Mouse (Mus musculus) midbrain, embryonic 12.5 days (tissue): Measurements from ENCODE around the gene H2afz. TPM values are rescaled to one million over a fixed set of nuclear protein-coding genes. Genes with fewer than 3 reads are reported as not detected.
"Not testable (repeated sequence)": the region's sequence is repeated elsewhere in the genome, so short reads cannot be mapped to it uniquely, and the experiment has no call there.

Experiments
- ATAC-seq: fragments of 200-750 bp; cut with Nextera tagmentation; 2 replicates; pipeline ENCODE4 v1.8.0; 2017; ENCODE audit warnings: low read depth, moderate TSS enrichment, moderate library complexity; ENCODE audit not compliant: low FRiP score
- H3K27ac ChIP-seq: fragments of 300-500 bp; sonication (generic); replicated peaks from 2 replicates; pipeline ENCODE4 v1.5.1; 2016; ENCODE audit warnings: mild to moderate bottlenecking
- H3K27me3 ChIP-seq: fragments of 300-500 bp; sonication (generic); 2 replicates; pipeline ENCODE4 v1.6.1; 2016; ENCODE audit warnings: mild to moderate bottlenecking
- H3K36me3 ChIP-seq: fragments of 300-500 bp; sonication (generic); 2 replicates; pipeline ENCODE4 v1.6.1; 2016
- H3K4me1 ChIP-seq: fragments of 300-500 bp; sonication (generic); 2 replicates; pipeline ENCODE4 v1.6.1; 2016
- H3K4me2 ChIP-seq: fragments of 300-500 bp; sonication (generic); replicated peaks from 2 replicates; pipeline ENCODE4 v1.6.1; 2016; ENCODE audit warnings: mild to moderate bottlenecking, moderate library complexity
- H3K4me3 ChIP-seq: fragments of 300-500 bp; sonication (generic); 2 replicates; pipeline ENCODE4 v1.5.1; 2016; ENCODE audit warnings: mild to moderate bottlenecking
- H3K9ac ChIP-seq: fragments of 300-500 bp; sonication (generic); replicated peaks from 2 replicates; pipeline ENCODE4 v1.6.1; 2016; ENCODE audit warnings: mild to moderate bottlenecking, moderate library complexity
- H3K9me3 ChIP-seq: fragments of 300-500 bp; sonication (generic); 2 replicates; pipeline ENCODE4 v1.6.1; 2016; ENCODE audit warnings: mild to moderate bottlenecking
- WGBS: fragments of 180-500 bp; shearing (Covaris S2); methylation state at CpG from one replicate; pipeline ENCODE4 v1.1.7; 2016; 5-methylcytosine and 5-hydroxymethylcytosine counted together
- polyA plus RNA-seq: library from polyadenylated mRNA; unstranded; fragments of >200 nt; fragmentation: Nextera tagmentation; extraction: Ambion mirVana; gene quantifications from 2 replicates; pipeline ENCODE4 v1.2.1, GENCODE M21; 2016

Gene H2afz
- polyA plus RNA-seq, 1 experiment from 2014 or later = 2,593 TPM

- ATAC-seq = no peak
- H3K36me3 ChIP-seq = peaks cover 21% of the 10 kb centered on the region
- no peak overlapping the region for H3K4me2 ChIP-seq
- H3K27ac ChIP-seq = no peak overlapping the region
- no peaks in the 10 kb centered on the region for H3K4me1 ChIP-seq
- H3K27me3 ChIP-seq = no peaks in the 10 kb centered on the region
- 74% methylated on average over 4 of the region's 4 CpGs for WGBS
- 0 out of 2 replicates have a peak, but pooled peaks cover 3% of the 10 kb centered on the region for H3K9me3 ChIP-seq
- no peak overlapping the region for H3K9ac ChIP-seq
- H3K4me3 ChIP-seq = no peak overlapping the region
Measured at GRCm38 (mm10) chr3:137893789-137894188, 29.5 kb downstream of the H2afz start.

DNA sequence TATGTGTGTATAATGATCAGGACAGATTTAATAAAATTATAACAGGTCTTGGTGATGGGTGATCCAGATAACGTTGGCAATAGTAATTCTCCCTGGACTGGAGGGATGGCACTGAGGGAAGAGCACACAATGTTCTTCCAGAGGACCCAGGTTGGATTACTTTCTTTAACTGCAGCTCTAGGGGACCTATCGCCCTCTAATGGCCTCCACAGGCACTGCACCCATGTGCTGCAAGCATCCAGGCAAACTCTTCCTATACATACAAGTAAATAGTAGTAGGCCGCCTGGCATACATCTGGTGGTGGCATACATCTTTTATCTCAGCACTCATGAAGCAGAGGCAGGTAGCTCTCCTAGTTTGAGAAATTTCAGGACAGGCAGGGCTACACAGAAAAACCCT lies 30.9 kb downstream of the H2afz start:
- Histone ChIP-seq H3K27ac (no peak overlapping the region), H3K27me3 (no peaks in the 10 kb centered on the region), H3K9ac (no peak overlapping the region), H3K4me1 (no peaks in the 10 kb centered on the region), H3K36me3 (peaks cover 11% of the 10 kb centered on the region), H3K9me3 (no peaks in the 10 kb centered on the region), H3K4me2 (no peak overlapping the region), H3K4me3 (no peak overlapping the region)
- WGBS = 88% methylated on average over 3 of the region's 3 CpGs
- ATAC-seq = no peak

- Histone ChIP-seq H3K27me3 (no peaks in the 10 kb centered on the region), H3K36me3 (peaks cover 11% of the 10 kb centered on the region), H3K27ac (no peak overlapping the region), H3K9me3 (no peaks in the 10 kb centered on the region), H3K4me3 (no peak overlapping the region), H3K4me2 (no peak overlapping the region), H3K9ac (no peak overlapping the region), H3K4me1 (no peaks in the 10 kb centered on the region)
- no peak for ATAC-seq
- WGBS = 81% methylated on average over 4 of the region's 4 CpGs
Measured at GRCm38 (mm10) chr3:137896386-137896785, 32.1 kb downstream of the H2afz start.

- Histone ChIP-seq H3K9me3 (no peaks in the 10 kb centered on the region), H3K27me3 (no peaks in the 10 kb centered on the region), H3K4me1 (no peaks in the 10 kb centered on the region), H3K4me2 (no peak overlapping the region), H3K9ac (no peak overlapping the region), H3K36me3 (peaks cover 11% of the 10 kb centered on the region), H3K4me3 (no peak overlapping the region), H3K27ac (no peak overlapping the region)
- ATAC-seq = no peak
- WGBS = 94% methylated on average over 3 of the region's 3 CpGs
Measured at GRCm38 (mm10) chr3:137896867-137897266, 32.6 kb downstream of the H2afz start.

- Histone ChIP-seq H3K9ac (no peak overlapping the region), H3K9me3 (no peaks in the 10 kb centered on the region), H3K36me3 (peaks cover 14% of the 10 kb centered on the region), H3K4me2 (no peak overlapping the region), H3K27me3 (no peaks in the 10 kb centered on the region), H3K4me3 (no peak overlapping the region), H3K4me1 (no peaks in the 10 kb centered on the region), H3K27ac (no peak overlapping the region)
- no peak for ATAC-seq
- WGBS = 94% methylated on average over 5 of the region's 5 CpGs
Measured at GRCm38 (mm10) chr3:137897685-137898084, 33.4 kb downstream of the H2afz start.

DNA sequence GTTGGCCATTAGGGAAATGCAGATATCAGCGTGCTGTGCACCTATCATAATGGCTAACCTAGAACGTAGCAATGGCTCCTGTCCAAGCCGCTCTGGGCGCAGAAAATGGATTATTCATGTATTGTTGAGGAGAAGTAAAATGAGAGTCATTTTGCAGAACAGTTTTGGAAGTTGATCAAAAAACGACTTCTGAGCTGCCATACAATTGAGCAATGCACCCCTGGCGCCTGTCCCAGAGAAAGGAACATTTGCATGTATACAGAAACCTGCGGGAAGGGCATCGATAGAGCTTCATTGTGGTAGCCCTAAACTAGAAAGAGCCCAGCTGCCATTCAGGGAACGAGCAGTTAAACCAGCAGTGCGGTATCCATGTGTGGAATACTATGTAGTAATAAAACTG lies 35.9 kb downstream of the H2afz start:
- Histone ChIP-seq H3K9ac (no peak overlapping the region), H3K36me3 (peaks cover 11% of the 10 kb centered on the region; the same call in 1 of the 2 replicates), H3K4me3 (no peak overlapping the region), H3K4me2 (no peak overlapping the region), H3K9me3 (no peaks in the 10 kb centered on the region), H3K4me1 (no peaks in the 10 kb centered on the region), H3K27me3 (no peaks in the 10 kb centered on the region), H3K27ac (no peak overlapping the region)
- no peak for ATAC-seq
- 90% methylated on average over 10 of the region's 10 CpGs for WGBS

- no peak for ATAC-seq
- 0 out of 2 replicates have a peak, but pooled peaks cover 8% of the 10 kb centered on the region for H3K4me1 ChIP-seq
Measured at GRCm38 (mm10) chr3:137913093-137913492, 48.8 kb downstream of the H2afz start.

GRCm38 (mm10) chr3:137914567-137914966 lies 50.3 kb downstream of the H2afz start:
- not testable (repeated sequence) for ATAC-seq, H3K27ac ChIP-seq, H3K9ac ChIP-seq, H3K27me3 ChIP-seq, H3K4me3 ChIP-seq, H3K36me3 ChIP-seq, H3K4me2 ChIP-seq, H3K9me3 ChIP-seq
- 86% methylated on average over 1 of the region's 1 CpGs for WGBS
- peaks cover 15% of the 10 kb centered on the region for H3K4me1 ChIP-seq

More at GRCm38 (mm10) chr3:137913093-137913492, 48.8 kb downstream of the H2afz start:
- Histone ChIP-seq H3K9me3 (no peaks in the 10 kb centered on the region), H3K27me3 (no peaks in the 10 kb centered on the region), H3K4me3 (no peak overlapping the region), H3K9ac (no peak overlapping the region), H3K4me2 (no peak overlapping the region), H3K27ac (no peak overlapping the region), H3K36me3 (no peaks in the 10 kb centered on the region)
- WGBS = 69% methylated on average over 2 of the region's 2 CpGs

Other genes starting within 250 kb of the H2afz start
- gene Ddit4l, start 242.9 kb upstream of the H2afz start, polyA plus RNA-seq = 9.3 and 9.4 TPM in 2 replicates
- not detected in 2 replicates for gene Gm21962, start 193.0 kb upstream of the H2afz start, polyA plus RNA-seq
- gene Dnajb14, start 3.2 kb downstream of the H2afz start, polyA plus RNA-seq = 11.3 and 12.1 TPM in 2 replicates
- gene Lamtor3, start 54.0 kb downstream of the H2afz start, polyA plus RNA-seq = 94.8 and 103 TPM in 2 replicates
- 2.1 and 2.3 TPM in 2 replicates for gene Dapp1, start 117.1 kb downstream of the H2afz start, polyA plus RNA-seq
- gene 1110002E22Rik, start 200.6 kb downstream of the H2afz start, polyA plus RNA-seq = 0.05 TPM in 2 replicates
- not detected in 2 replicates for gene Gm5105, start 202.9 kb downstream of the H2afz start, polyA plus RNA-seq